Mouse (Mus musculus): Measurements from ENCODE around the gene Gm14180. TPM values are rescaled to one million over a fixed set of nuclear protein-coding genes. Genes with fewer than 3 reads are reported as not detected.
"Not testable (repeated sequence)": the region's sequence is repeated elsewhere in the genome, so short reads cannot be mapped to it uniquely, and the experiment has no call there.

The Gm14180 gene
- not detected in 2 replicates for polyA plus RNA-seq (2016; fragmentation: Nextera tagmentation; extraction: Ambion mirVana)

GRCm38 (mm10) chr11:99734190-99734589, at the start of gene Gm14180:
Gm14180 (minus strand) TSS chr11:99734290.
- H3K36me3 ChIP-seq = no peaks in the 10 kb centered on the region

DNA sequence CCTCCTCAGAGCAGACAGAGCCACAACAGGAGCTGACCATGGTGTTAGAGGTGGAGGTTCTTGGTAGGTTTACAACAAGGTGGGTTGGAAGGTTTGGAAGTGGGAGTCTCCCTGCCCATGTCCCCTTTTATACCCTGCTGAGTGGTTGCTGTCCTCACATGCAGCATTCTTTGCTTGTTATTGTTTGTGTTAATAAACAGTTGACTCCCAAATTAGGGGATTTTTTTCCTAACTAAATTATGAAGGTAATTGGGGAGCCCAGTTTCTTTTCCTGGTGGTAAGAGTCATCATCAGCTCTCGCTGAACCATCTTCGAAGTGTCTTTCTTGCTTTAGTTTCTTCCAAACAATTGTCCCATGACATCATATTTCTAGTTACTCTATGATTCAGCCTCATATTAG, 46.5 kb upstream of the Gm14180 start, which contains the start of gene Krtap4-8:
TSS of gene Krtap4-8 (minus strand) at position 101 of the 400 bp plus-strand sequence.
- Histone ChIP-seq H3K4me2 (no peak within 1 kb of the TSS), H3K27me3 (replicated peaks) (no peaks in the 10 kb centered on the region), H3K4me3 (no peak within 1 kb of the TSS), H3K36me3 (no peaks in the 10 kb centered on the region), H3K9me3 (replicated peaks) (no peaks in the 10 kb centered on the region), H3K27ac (no peak within 1 kb of the TSS), H3K9ac (no peak within 1 kb of the TSS), H3K4me1 (no peaks in the 10 kb centered on the region)
- no peak for ATAC-seq
- 72% methylated on average over 2 of the region's 2 CpGs for WGBS (ENCODE audit: insufficient replicate concordance)

More at GRCm38 (mm10) chr11:99734190-99734589, at the start of gene Gm14180:
- Histone ChIP-seq H3K9ac (no peak within 1 kb of the TSS), H3K4me2 (no peak within 1 kb of the TSS), H3K9me3 (replicated peaks) (no peaks in the 10 kb centered on the region), H3K27me3 (replicated peaks) (no peaks in the 10 kb centered on the region), H3K4me3 (no peak within 1 kb of the TSS), H3K4me1 (no peaks in the 10 kb centered on the region), H3K27ac (no peak within 1 kb of the TSS)
- WGBS (ENCODE audit: insufficient replicate concordance) = 47% methylated on average over 2 of the region's 2 CpGs
- no peak for ATAC-seq

DNA sequence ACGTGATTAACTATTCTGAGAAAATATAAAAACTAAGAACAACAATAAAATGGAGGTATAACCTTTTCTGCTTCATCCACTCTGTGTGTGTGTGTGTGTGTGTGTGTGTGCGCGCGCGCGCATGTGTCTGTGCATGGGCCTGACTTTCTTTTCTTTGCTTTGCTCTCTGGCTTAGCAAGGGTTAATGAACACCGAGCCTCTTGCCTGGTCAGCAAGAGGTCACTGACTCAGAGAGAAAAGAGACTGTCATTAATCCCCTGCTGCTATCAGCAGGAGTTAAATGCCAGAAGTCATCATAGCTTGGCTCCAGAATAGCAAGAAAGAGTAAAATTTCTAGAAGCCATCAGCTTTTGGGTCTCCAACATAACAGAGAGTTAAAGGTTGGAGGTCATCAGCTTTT, 44.3 kb upstream of the Gm14180 start:
- Histone ChIP-seq H3K27ac (no peak overlapping the region), H3K9ac (no peak overlapping the region), H3K9me3 (replicated peaks) (no peaks in the 10 kb centered on the region), H3K4me2 (no peak overlapping the region), H3K4me3 (no peak overlapping the region), H3K27me3 (replicated peaks) (no peaks in the 10 kb centered on the region), H3K36me3 (no peaks in the 10 kb centered on the region), H3K4me1 (no peaks in the 10 kb centered on the region)
- 69% methylated on average over 7 of the region's 7 CpGs for WGBS (ENCODE audit: insufficient replicate concordance)
- no peak for ATAC-seq

- ATAC-seq; H3K4me2 ChIP-seq; H3K4me1 ChIP-seq; H3K36me3 ChIP-seq; H3K9ac ChIP-seq; H3K9me3 ChIP-seq (replicated peaks); H3K27ac ChIP-seq; H3K4me3 ChIP-seq; H3K27me3 ChIP-seq (replicated peaks): not testable (repeated sequence)
Measured at GRCm38 (mm10) chr11:99772813-99773212, 38.7 kb upstream of the Gm14180 start, which contains the start of gene Gm11595. Gm11595 (minus strand) TSS chr11:99772913.

DNA sequence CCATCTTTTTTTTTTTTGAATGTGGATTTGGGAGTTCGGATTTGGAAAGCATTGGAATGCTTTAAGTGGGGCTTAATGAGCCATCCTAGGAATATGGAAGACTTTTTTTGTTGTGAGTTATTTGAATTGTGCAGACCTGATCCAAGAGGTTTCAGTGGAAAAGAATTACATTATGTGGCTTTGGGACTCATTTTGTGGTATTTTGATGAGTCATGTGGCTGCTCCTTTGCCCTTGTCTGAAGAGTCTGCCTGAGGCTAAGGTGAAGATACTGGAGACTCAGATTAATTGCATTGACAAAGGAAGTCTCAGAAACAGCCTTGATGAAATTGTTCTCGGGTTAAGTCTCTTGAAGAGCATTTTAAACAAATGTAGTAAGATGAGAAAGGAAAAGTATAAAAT, 34.3 kb upstream of the Gm14180 start:
- WGBS (ENCODE audit: insufficient replicate concordance) = 43% methylated on average over 2 of the region's 2 CpGs
- ATAC-seq = no peak
- H3K4me1 ChIP-seq = no peaks in the 10 kb centered on the region
- H3K9ac ChIP-seq = no peak overlapping the region
- no peaks in the 10 kb centered on the region for H3K36me3 ChIP-seq
- H3K9me3 ChIP-seq (replicated peaks) = no peaks in the 10 kb centered on the region
- H3K27ac ChIP-seq = no peak overlapping the region
- H3K27me3 ChIP-seq (replicated peaks) = no peaks in the 10 kb centered on the region
- no peak overlapping the region for H3K4me3 ChIP-seq
- H3K4me2 ChIP-seq = no peak overlapping the region

GRCm38 (mm10) chr11:99758877-99759276, 24.8 kb upstream of the Gm14180 start:
- no peak for ATAC-seq
- 48% methylated on average over 1 of the region's 1 CpGs for WGBS (ENCODE audit: insufficient replicate concordance)
- no peaks in the 10 kb centered on the region for H3K36me3 ChIP-seq

GRCm38 (mm10) chr11:99743985-99744384, 9.9 kb upstream of the Gm14180 start:
- H3K4me3 ChIP-seq = no peak overlapping the region
- 69% methylated on average over 3 of the region's 3 CpGs for WGBS (ENCODE audit: insufficient replicate concordance)
- no peaks in the 10 kb centered on the region for H3K9me3 ChIP-seq (replicated peaks)
- ATAC-seq = no peak
- H3K4me1 ChIP-seq = no peaks in the 10 kb centered on the region
- H3K4me2 ChIP-seq = no peak overlapping the region
- H3K27ac ChIP-seq = no peak overlapping the region
- H3K27me3 ChIP-seq (replicated peaks) = no peaks in the 10 kb centered on the region
- no peaks in the 10 kb centered on the region for H3K36me3 ChIP-seq
- H3K9ac ChIP-seq = no peak overlapping the region

More at GRCm38 (mm10) chr11:99758877-99759276, 24.8 kb upstream of the Gm14180 start:
- no peaks in the 10 kb centered on the region for H3K9me3 ChIP-seq (replicated peaks)
- no peak overlapping the region for H3K9ac ChIP-seq
- no peaks in the 10 kb centered on the region for H3K4me1 ChIP-seq
- H3K27ac ChIP-seq = no peak overlapping the region
- H3K4me2 ChIP-seq = no peak overlapping the region
- no peaks in the 10 kb centered on the region for H3K27me3 ChIP-seq (replicated peaks)
- no peak overlapping the region for H3K4me3 ChIP-seq

- ATAC-seq = no peak
- Histone ChIP-seq H3K9ac (no peak overlapping the region), H3K9me3 (replicated peaks) (no peaks in the 10 kb centered on the region), H3K27me3 (replicated peaks) (no peaks in the 10 kb centered on the region), H3K36me3 (no peaks in the 10 kb centered on the region), H3K4me2 (no peak overlapping the region), H3K27ac (no peak overlapping the region), H3K4me3 (no peak overlapping the region), H3K4me1 (no peaks in the 10 kb centered on the region)
- 43% methylated on average over 2 of the region's 2 CpGs for WGBS (ENCODE audit: insufficient replicate concordance)
Measured at GRCm38 (mm10) chr11:99724061-99724460, 10.0 kb downstream of the Gm14180 start.

GRCm38 (mm10) chr11:99718759-99719158, 15.3 kb downstream of the Gm14180 start:
- no peak for ATAC-seq
- Histone ChIP-seq H3K27ac (no peak overlapping the region), H3K4me3 (no peak overlapping the region), H3K9me3 (replicated peaks) (no peaks in the 10 kb centered on the region), H3K9ac (no peak overlapping the region), H3K4me2 (no peak overlapping the region), H3K4me1 (no peaks in the 10 kb centered on the region), H3K36me3 (no peaks in the 10 kb centered on the region), H3K27me3 (replicated peaks) (no peaks in the 10 kb centered on the region)
- WGBS (ENCODE audit: insufficient replicate concordance) = 78% methylated on average over 1 of the region's 1 CpGs

- H3K9me3 ChIP-seq (replicated peaks) = no peaks in the 10 kb centered on the region
- H3K9ac ChIP-seq = no peak within 1 kb of the TSS
- no peaks in the 10 kb centered on the region for H3K4me1 ChIP-seq
- H3K36me3 ChIP-seq = no peaks in the 10 kb centered on the region
- no peak within 1 kb of the TSS for H3K27ac ChIP-seq
- ATAC-seq = no peak
- H3K4me3 ChIP-seq = no peak within 1 kb of the TSS
- 67% methylated on average over 1 of the region's 1 CpGs for WGBS (ENCODE audit: insufficient replicate concordance)
- H3K27me3 ChIP-seq (replicated peaks) = no peaks in the 10 kb centered on the region
- H3K4me2 ChIP-seq = no peak within 1 kb of the TSS
Measured at GRCm38 (mm10) chr11:99690463-99690862, 43.6 kb downstream of the Gm14180 start, which contains the start of gene Gm14190. Gm14190 (minus strand) TSS chr11:99690740.

DNA sequence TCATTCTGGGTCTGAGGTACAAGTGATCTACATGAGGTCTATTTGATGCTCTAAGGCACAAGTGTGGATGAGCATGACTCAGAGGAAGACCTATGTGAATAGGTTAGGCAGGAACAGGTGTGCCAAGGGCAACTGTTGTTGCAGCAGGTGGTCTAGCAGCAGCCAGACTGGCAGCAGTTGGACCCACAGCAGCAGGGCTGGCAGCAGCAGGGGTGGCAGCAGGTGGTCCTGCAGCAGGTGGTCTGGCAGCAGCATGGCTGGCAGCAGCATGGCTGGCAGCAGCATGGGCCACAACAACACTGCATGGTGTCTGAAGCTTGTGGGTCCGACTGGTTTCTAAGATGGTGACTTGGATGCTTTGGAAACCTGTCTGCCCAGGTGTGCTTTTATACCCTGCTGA, 48.9 kb downstream of the Gm14180 start:
- not testable (repeated sequence) for H3K4me1 ChIP-seq; H3K9ac ChIP-seq; H3K27ac ChIP-seq; H3K4me2 ChIP-seq; H3K27me3 ChIP-seq (replicated peaks); ATAC-seq; H3K4me3 ChIP-seq; H3K36me3 ChIP-seq; H3K9me3 ChIP-seq (replicated peaks)
- 61% methylated on average over 1 of the region's 1 CpGs for WGBS (ENCODE audit: insufficient replicate concordance)

All from liver, embryonic 12.5 days (tissue).